Mouse (Mus musculus) megakaryocyte, embryonic 14.5 days (primary cell): ENCODE measurements at regions not wholly inside any gene's neighbourhood (a gene's known extent, or its start where the extent isn't known, plus 50 kb on each side); places are given as distances from the start of the nearest gene placed in this dataset.

Experiments
- FLI1 ChIP-seq: IDR thresholded peaks from 2 replicates; pipeline ENCODE4 v1.6.1; 2012; ENCODE audit warnings: low read length, inconsistent platforms, mixed read lengths
- GATA1 ChIP-seq: IDR thresholded peaks from 3 replicates; pipeline ENCODE4 v1.6.1; 2012; ENCODE audit warnings: mixed read lengths, low read length, inconsistent platforms, borderline replicate concordance

GRCm38 (mm10) chr5:119133378-119133777 is 537.1 kb upstream of the Tbx3 start:
- no peak for TF ChIP-seq GATA1
- no peak for TF ChIP-seq FLI1
